Mouse (Mus musculus) embryonic facial prominence, embryonic 11.5 days (tissue): ENCODE results near the gene Vmn1r188. TPM values are rescaled to one million over a fixed set of nuclear protein-coding genes. Genes with fewer than 3 reads are reported as not detected.
"Not testable (repeated sequence)": the region's sequence is repeated elsewhere in the genome, so short reads cannot be mapped to it uniquely, and the experiment has no call there.

Experiments used
- ATAC-seq: fragments of 200-750 bp; cut with Nextera tagmentation; replicated peaks from 2 replicates; pipeline ENCODE4 v1.8.0; 2017; ENCODE audit warnings: low read depth; ENCODE audit not compliant: insufficient number of reproducible peaks, low FRiP score, low TSS enrichment
- DNase-seq: peaks from one replicate; pipeline ENCODE4 v3.0.0-alpha.2; 2015; ENCODE audit warnings: low spot score
- H3K27ac ChIP-seq: fragments of 300-500 bp; sonication (generic); replicated peaks from 2 replicates; pipeline ENCODE4 v1.5.1; 2014; ENCODE audit warnings: mild to moderate bottlenecking, low read depth, low read length, control low read depth
- H3K27me3 ChIP-seq: fragments of 300-500 bp; sonication (generic); 2 replicates; pipeline ENCODE4 v1.6.1; 2014; ENCODE audit warnings: mild to moderate bottlenecking, low read length, moderate library complexity, mixed read lengths; ENCODE audit not compliant: control insufficient read depth, insufficient read depth
- H3K36me3 ChIP-seq: fragments of 300-500 bp; sonication (generic); replicated peaks from 2 replicates; pipeline ENCODE4 v1.6.1; 2014; ENCODE audit warnings: low read depth, mild to moderate bottlenecking, low read length, moderate library complexity, mixed read lengths; ENCODE audit not compliant: control insufficient read depth, insufficient read depth
- H3K4me1 ChIP-seq: fragments of 300-500 bp; sonication (generic); 2 replicates; pipeline ENCODE4 v1.6.1; 2014; ENCODE audit warnings: low read length, mixed read lengths; ENCODE audit not compliant: control insufficient read depth, insufficient read depth
- H3K4me2 ChIP-seq: fragments of 300-500 bp; sonication (generic); 2 replicates; pipeline ENCODE4 v1.6.1; 2014; ENCODE audit warnings: low read depth, mild to moderate bottlenecking, control low read depth, low read length, moderate library complexity
- H3K4me3 ChIP-seq: fragments of 300-500 bp; sonication (generic); 2 replicates; pipeline ENCODE4 v1.5.1; 2014; ENCODE audit warnings: low read depth, low read length, control low read depth
- H3K9ac ChIP-seq: fragments of 300-500 bp; sonication (generic); replicated peaks from 2 replicates; pipeline ENCODE4 v1.6.1; 2014; ENCODE audit warnings: mild to moderate bottlenecking, control low read depth, low read length
- H3K9me3 ChIP-seq: fragments of 300-500 bp; sonication (generic); replicated peaks from 2 replicates; pipeline ENCODE4 v1.6.1; 2016; ENCODE audit warnings: mild to moderate bottlenecking, low read length, inconsistent platforms, mixed read lengths; ENCODE audit not compliant: control insufficient read depth
- WGBS: fragments of 180-500 bp; shearing (Covaris S2); extraction: QIAGEN DNeasy Blood & Tissue Kit; methylation state at CpG from one replicate; pipeline ENCODE4 v1.1.7; 2014; 5-methylcytosine and 5-hydroxymethylcytosine counted together
- polyA plus RNA-seq: library from polyadenylated mRNA; unstranded; fragments of >200 nt; fragmentation: Nextera tagmentation; extraction: Ambion mirVana; gene quantifications from 2 replicates; pipeline ENCODE4 v1.2.1, GENCODE M21; 2014

Gene Vmn1r188
- polyA plus RNA-seq, 1 experiment from 2014 or later: not detected

DNA sequence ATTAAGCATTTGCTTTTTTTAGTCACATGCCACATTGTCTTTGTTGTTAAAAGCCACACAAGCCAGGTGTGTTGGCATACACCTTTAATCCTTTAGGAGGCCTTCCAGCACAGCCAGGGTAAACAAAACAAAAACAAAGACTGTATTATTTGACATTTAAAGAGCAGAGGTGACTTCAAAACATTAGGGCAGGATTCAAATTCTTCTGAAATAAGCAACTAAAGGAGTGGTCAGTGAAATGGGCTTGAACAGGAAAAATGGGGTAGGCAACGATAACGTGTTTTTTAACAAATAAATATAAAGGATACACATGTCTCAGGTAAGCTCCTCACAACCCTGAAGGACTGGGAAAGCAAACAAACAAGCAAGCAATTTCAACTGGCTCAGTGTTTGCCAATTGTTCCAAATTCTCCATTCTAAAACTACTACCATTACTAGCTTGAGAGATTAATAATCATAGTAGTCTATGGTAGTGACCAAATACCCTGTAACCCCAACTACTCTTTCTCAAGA is 44.2 kb upstream of the Vmn1r188 start:
- no peaks in the 10 kb centered on the region for H3K36me3 ChIP-seq

DNA sequence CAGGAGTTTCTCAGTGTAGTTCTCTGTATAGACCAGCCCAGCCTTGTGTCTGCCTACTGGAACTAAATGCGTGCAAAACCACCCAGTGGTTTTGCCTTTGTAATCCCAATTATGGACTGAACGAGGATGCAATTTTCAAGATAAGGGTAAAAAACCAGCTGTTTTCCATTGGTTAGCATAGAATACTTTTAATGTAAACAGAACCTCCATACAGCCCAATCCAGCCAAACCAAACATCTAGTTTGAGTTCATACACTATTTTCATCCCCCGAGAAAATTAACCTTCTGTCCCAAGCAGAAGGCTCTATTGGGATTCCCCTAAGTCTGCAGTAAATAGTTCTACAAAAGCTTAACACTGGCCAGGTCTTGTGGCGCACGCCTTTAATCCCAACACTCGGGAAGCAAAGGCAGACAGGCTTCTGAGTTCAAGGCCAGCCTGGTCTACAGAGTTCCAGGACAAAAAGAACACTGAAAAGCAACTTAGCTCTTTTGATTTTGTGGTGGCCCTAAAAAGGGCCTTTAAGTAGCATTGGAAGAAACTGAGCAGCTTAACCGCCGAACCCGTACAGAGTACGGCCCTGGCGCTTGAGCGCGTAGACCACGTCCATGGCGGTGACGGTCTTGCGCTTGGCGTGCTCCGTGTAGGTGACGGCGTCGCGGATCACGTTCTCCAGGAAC is 43.6 kb upstream of the Vmn1r188 start:
- Histone ChIP-seq H3K27ac (peak overlapping the region; percentile 97), H3K36me3 (no peaks in the 10 kb centered on the region), H3K4me1 (no peaks in the 10 kb centered on the region), H3K27me3 (no peaks in the 10 kb centered on the region), H3K9me3 (no peaks in the 10 kb centered on the region), H3K9ac (peak overlapping the region; percentile 67), H3K4me3 (peak overlapping the region; percentile 42), H3K4me2 (peak overlapping the region; percentile 72)
- ATAC-seq (peak; percentile 2; the same call in 1 of the 2 replicates), DNase-seq (peak; percentile 75)
- under 1% methylated on average over 15 of the region's 24 CpGs for WGBS

More for the DNA sequence above, 44.2 kb upstream of the Vmn1r188 start:
- H3K9me3 ChIP-seq: no peaks in the 10 kb centered on the region
- ATAC-seq (no peak), DNase-seq (peak; percentile 46)
- H3K4me2 ChIP-seq: peak overlapping the region; percentile 72
- no peaks in the 10 kb centered on the region for H3K27me3 ChIP-seq
- peak overlapping the region; percentile 42 for H3K4me3 ChIP-seq
- peak overlapping the region; percentile 67 for H3K9ac ChIP-seq
- H3K4me1 ChIP-seq: no peaks in the 10 kb centered on the region
- H3K27ac ChIP-seq: peak overlapping the region; percentile 97
- WGBS: 2% methylated on average over 2 of the region's 2 CpGs

DNA sequence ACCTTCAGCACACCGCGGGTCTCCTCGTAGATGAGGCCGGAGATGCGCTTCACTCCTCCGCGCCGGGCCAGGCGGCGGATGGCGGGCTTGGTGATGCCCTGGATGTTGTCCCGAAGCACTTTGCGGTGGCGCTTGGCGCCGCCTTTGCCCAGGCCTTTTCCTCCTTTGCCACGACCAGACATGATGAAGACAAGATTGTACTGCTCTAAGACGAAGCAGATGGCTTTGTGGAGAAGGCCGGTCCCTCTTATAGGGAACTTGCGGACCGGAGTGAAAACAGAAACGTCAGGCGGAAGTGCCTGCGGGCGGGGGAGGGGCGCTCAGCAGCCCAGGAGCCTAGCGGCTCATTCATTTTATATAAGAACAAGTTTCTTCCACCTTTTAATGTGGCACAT is 43.1 kb upstream of the Vmn1r188 start, which contains the start of gene Hist1h4i:
Gene Hist1h4i (minus strand): TSS at position 221 of the 395 bp plus-strand sequence.
- Histone ChIP-seq H3K9ac (peak within 1 kb of the TSS; percentile 73), H3K4me3 (peak within 1 kb of the TSS; percentile 42), H3K4me2 (peak within 1 kb of the TSS; percentile 72), H3K27ac (peak within 1 kb of the TSS; percentile 97)
- not testable (repeated sequence) for H3K27me3 ChIP-seq, H3K4me1 ChIP-seq, H3K36me3 ChIP-seq, H3K9me3 ChIP-seq
- ATAC-seq: peak; percentile 68
- DNase-seq: peak; percentile 96
- WGBS: 0% methylated on average over 22 of the region's 27 CpGs

DNA sequence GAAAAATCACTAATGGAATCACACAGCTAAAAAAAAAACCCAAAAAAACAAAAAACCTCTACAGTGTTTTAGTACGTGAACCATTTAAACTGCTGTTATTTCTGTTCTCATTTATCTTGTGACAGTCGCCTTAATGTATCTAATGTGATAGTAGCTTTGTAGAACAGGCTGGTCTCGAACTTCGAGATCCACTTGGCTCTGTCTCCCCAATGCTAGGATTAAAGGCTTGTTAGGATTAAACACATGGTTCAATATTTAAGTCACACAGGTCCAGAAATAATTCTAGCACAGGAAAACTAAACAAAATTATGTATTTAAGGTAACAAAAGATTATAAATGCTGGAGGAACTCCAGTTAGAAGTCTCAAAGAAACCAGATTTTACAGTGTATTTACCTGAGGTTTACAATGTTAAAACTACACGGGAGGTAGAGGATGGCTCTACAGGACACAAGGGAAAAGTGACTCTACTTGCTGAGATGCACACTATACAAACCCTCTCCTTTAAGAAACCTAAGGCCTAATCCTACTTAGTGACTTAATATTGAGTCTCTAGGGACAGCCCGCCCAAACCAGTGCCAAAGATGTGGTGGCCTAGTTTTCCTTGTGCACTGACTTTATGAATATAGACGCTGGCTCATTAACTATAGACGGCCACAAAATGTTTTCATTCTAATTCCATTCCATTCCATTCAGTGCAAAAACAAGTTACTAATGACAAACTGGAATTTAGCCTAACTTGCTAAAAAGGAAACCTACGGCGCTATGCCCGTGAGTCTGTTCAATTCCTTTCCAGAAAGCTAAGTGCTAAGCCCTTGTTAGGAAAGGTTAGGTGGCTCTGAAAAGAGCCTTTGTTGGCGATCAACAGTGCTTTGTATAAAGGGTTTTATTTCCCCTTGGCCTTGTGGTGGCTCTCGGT is 42.3 kb upstream of the Vmn1r188 start:
- Histone ChIP-seq H3K36me3 (no peaks in the 10 kb centered on the region), H3K4me2 (peak overlapping the region; percentile 72), H3K27ac (peak overlapping the region; percentile 97), H3K9me3 (no peaks in the 10 kb centered on the region), H3K9ac (peak overlapping the region; percentile 73), H3K4me1 (no peaks in the 10 kb centered on the region), H3K4me3 (peak overlapping the region; percentile 42), H3K27me3 (no peaks in the 10 kb centered on the region)
- peak; percentile 70 for DNase-seq
- ATAC-seq: no peak
- 3% methylated on average over 13 of the region's 13 CpGs for WGBS

DNA sequence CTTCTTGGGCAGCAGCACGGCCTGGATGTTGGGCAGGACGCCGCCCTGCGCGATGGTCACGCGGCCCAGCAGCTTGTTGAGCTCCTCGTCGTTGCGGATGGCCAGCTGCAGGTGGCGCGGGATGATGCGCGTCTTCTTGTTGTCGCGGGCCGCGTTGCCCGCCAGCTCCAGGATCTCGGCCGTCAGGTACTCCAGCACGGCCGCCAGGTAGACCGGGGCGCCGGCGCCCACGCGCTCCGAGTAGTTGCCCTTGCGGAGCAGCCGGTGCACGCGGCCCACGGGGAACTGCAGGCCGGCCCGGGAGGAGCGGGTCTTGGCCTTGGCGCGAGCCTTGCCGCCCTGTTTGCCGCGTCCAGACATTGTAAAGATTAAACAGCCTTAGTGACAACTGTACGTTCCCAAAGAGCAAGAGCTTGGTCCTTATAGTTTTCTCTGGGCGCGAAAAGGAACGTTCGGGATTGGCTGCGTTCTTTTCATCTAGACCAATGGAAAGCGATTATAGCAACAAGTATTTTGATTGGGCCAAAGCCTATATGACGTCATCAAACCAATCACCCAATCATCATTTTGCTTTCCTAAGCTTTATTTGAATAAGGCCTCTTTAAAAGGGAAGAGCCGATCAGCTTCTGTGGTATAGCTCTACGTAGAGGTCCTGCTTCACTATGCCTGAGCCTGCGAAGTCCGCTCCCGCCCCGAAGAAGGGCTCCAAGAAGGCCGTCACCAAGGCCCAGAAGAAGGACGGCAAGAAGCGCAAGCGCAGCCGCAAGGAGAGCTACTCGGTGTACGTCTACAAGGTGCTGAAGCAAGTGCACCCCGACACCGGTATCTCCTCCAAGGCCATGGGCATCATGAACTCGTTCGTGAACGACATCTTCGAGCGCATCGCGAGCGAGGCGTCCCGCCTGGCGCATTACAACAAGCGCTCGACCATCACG is 41.4 kb upstream of the Vmn1r188 start, which contains the start of the genes Hist1h2ag and Hist1h2bj:
Gene Hist1h2ag (minus strand): TSS at position 377 of the 935 bp plus-strand sequence.
Gene Hist1h2bj (plus strand): TSS at position 647 of the 935 bp plus-strand sequence.
- H3K4me1 ChIP-seq: not testable (repeated sequence)

DNA sequence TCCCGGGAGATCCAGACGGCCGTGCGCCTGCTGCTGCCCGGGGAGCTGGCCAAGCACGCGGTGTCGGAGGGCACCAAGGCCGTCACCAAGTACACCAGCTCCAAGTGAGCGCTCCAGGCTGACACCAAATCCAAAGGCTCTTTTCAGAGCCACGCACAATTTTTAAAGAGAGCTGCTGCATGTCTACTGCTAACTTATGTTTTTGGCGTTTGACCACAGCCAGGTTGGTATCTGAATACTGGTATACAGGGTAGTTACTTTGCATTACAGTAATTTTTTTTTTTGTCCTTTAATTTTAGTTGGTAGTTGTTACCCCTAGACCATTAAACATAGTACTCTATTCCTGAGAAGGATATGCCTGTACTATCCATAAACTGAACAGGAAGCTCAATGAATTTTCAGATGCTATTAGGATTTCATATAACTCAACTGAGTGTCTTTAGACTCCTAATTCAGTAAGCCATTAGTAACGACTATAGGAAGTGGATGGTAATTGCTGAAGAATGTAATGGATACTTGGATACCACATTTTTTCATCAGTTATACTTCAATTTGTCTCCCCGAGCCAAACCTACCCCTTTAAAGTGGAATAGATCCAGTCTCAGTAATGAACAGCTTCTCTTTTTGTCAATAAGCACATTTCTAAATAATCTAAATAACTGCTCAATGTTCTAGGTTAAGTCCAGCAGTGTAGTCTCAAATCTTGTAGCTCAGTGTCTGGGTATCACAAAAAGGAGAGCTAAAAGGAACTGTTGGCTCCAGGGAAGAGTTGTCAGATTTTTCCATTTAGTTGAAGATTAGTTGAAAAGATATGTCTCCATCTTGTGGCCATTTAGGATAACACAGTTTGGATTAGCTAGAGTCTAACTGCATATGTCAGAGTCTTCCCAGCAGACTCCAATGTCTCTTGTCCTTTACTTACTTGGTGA is 40.5 kb upstream of the Vmn1r188 start:
- DNase-seq: peak; percentile 90

More for the DNA sequence above, 41.4 kb upstream of the Vmn1r188 start, which contains the start of the genes Hist1h2ag and Hist1h2bj:
- peak within 1 kb of the TSS; percentile 72 for H3K4me2 ChIP-seq
- H3K27ac ChIP-seq: peak within 1 kb of the TSS; percentile 97
- peak within 1 kb of the TSS; percentile 42 for H3K4me3 ChIP-seq
- H3K9me3 ChIP-seq, H3K36me3 ChIP-seq, H3K27me3 ChIP-seq: not testable (repeated sequence)
- DNase-seq (peak; percentile 99), ATAC-seq (peak; percentile 92)
- 0% methylated on average over 34 of the region's 80 CpGs for WGBS
- peak within 1 kb of the TSS; percentile 73 for H3K9ac ChIP-seq

More for the DNA sequence above, 40.5 kb upstream of the Vmn1r188 start:
- Histone ChIP-seq H3K36me3 (no peaks in the 10 kb centered on the region), H3K27me3 (no peaks in the 10 kb centered on the region), H3K9ac (peak overlapping the region; percentile 50), H3K4me1 (no peaks in the 10 kb centered on the region), H3K27ac (peak overlapping the region; percentile 84), H3K9me3 (no peaks in the 10 kb centered on the region), H3K4me3 (peak overlapping the region; percentile 36), H3K4me2 (peak overlapping the region; percentile 46)
- ATAC-seq: peak; percentile 12; the same call in 1 of the 2 replicates
- 1% methylated on average over 10 of the region's 14 CpGs for WGBS
